Mouse (Mus musculus) small intestine, adult 2 months (tissue): ENCODE measurements at regions not wholly inside any gene's neighbourhood (a gene's known extent, or its start where the extent isn't known, plus 50 kb on each side); places are given as distances from the start of the nearest gene placed in this dataset.

Source experiments
- H3K27ac ChIP-seq: fragments of 200-500 bp; 2 replicates; pipeline ENCODE4 v1.5.1; 2012; ENCODE audit warnings: low read depth, low read length, control low read depth, inconsistent platforms; ENCODE audit not compliant: insufficient read depth
- H3K27me3 ChIP-seq: fragments of 200-500 bp; 2 replicates; pipeline ENCODE4 v1.6.1; 2012; ENCODE audit warnings: mild to moderate bottlenecking, moderate library complexity, low read length, inconsistent platforms; ENCODE audit not compliant: control insufficient read depth, insufficient read depth
- H3K36me3 ChIP-seq: fragments of 200-500 bp; 2 replicates; pipeline ENCODE4 v1.6.1; 2012; ENCODE audit warnings: mild to moderate bottlenecking, low read length, control low read depth, inconsistent platforms; ENCODE audit not compliant: control insufficient read depth, insufficient read depth
- H3K4me1 ChIP-seq: fragments of 200-500 bp; 2 replicates; pipeline ENCODE4 v1.6.1; 2012; ENCODE audit warnings: low read length, inconsistent platforms, mixed read lengths; ENCODE audit not compliant: control insufficient read depth, insufficient read depth, insufficient read length
- H3K4me3 ChIP-seq: fragments of 200-500 bp; 2 replicates; pipeline ENCODE4 v1.5.1; 2012; ENCODE audit warnings: low read depth, mild to moderate bottlenecking, control low read depth, inconsistent platforms, low read length, moderate library complexity
- CTCF ChIP-seq: fragments of 200-500 bp; IDR thresholded peaks from 2 replicates; pipeline ENCODE4 v1.5.1; 2012; ENCODE audit warnings: low read depth, mild to moderate bottlenecking, control low read depth, inconsistent platforms, low read length, moderate library complexity, mixed read lengths; ENCODE audit not compliant: insufficient replicate concordance, insufficient read length; ENCODE audit errors: extremely low read depth
- POLR2A ChIP-seq: fragments of 200-500 bp; IDR thresholded peaks from 2 replicates; pipeline ENCODE4 v1.6.1; 2012; ENCODE audit warnings: low read depth, mild to moderate bottlenecking, control low read depth, inconsistent platforms, low read length, moderate library complexity
- WGBS: fragments of 180-500 bp; shearing (Covaris S2); methylation state at CpG from one replicate; pipeline ENCODE4 v1.1.7; 2018; 5-methylcytosine and 5-hydroxymethylcytosine counted together

DNA sequence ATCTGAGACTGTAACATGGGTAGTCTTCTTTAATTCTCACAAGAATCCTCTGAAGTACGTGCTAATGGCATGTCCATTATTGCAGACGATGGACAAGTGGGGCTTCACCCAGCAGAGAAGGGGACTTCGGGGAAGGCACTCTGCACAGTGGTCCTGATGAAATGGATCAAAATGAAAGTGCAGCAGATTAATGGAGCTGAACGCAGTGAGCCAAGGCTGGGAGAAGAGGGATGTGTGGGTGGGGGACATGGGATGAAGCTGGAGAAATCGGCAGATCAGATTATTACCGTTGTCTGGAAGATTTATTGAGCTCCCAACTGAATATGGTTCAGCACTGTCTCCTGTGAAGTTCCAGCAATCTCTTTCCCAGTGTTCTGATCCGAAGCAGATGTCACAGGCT lies 143.9 kb downstream of the Slc30a10 start:
- TF ChIP-seq CTCF (no peak), POLR2A (no peak)
- Histone ChIP-seq H3K36me3 (no peaks in the 10 kb centered on the region), H3K27me3 (no peaks in the 10 kb centered on the region), H3K27ac (no peak overlapping the region), H3K4me1 (no peaks in the 10 kb centered on the region), H3K4me3 (no peak overlapping the region)
- WGBS: 90% methylated on average over 7 of the region's 7 CpGs

DNA sequence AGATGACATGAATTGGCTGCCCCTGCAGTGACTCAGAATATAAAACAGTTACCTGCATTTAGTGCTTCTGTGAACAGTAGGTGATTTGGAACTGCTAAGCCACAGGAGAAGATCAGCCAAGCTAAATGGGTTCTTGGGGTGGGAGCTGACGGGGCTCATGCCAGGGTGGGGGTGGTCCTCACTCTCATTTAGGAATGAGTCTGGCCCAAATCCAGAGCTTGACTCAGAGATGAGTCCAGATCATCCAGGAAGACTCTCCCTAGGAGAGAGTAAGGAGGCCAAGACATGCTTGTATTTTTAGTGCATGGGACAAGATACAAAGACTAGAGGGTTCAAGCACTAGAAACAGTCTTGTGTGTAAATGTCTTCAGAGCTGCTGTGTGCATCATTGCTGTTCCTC lies 146.5 kb downstream of the Slc30a10 start:
- Histone ChIP-seq H3K4me1 (no peaks in the 10 kb centered on the region), H3K36me3 (no peaks in the 10 kb centered on the region), H3K27ac (no peak overlapping the region), H3K27me3 (no peaks in the 10 kb centered on the region), H3K4me3 (no peak overlapping the region)
- TF ChIP-seq CTCF: no peak
- no peak for TF ChIP-seq POLR2A
- WGBS: 93% methylated on average over 1 of the region's 1 CpGs

DNA sequence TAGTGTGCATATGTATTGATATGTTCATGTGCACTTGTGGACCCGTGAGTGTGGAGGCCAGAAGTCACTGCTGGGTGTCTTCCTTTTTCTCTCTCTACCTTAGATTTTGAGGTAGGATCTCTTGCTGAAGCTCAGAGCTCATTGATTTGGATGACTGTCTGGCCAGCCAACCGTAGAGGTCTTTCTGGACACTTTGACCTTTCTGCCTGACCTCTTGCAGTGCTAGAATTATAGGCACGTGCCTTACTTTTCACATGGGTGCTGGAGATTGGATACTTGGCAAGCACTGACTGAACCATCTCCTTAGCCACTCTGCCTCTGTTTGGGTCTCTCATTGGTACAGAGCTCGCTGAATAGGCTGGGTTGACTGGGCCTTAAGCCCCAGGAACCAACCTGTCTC lies 151.3 kb downstream of the Slc30a10 start:
- no peak overlapping the region for H3K27ac ChIP-seq
- peaks cover 13% of the 10 kb centered on the region; the same call in 1 of the 2 replicates for H3K4me1 ChIP-seq
- H3K27me3 ChIP-seq: no peaks in the 10 kb centered on the region
- no peaks in the 10 kb centered on the region for H3K36me3 ChIP-seq
- no peak overlapping the region for H3K4me3 ChIP-seq
- TF ChIP-seq CTCF (no peak), POLR2A (no peak)
- WGBS: 90% methylated on average over 4 of the region's 4 CpGs

DNA sequence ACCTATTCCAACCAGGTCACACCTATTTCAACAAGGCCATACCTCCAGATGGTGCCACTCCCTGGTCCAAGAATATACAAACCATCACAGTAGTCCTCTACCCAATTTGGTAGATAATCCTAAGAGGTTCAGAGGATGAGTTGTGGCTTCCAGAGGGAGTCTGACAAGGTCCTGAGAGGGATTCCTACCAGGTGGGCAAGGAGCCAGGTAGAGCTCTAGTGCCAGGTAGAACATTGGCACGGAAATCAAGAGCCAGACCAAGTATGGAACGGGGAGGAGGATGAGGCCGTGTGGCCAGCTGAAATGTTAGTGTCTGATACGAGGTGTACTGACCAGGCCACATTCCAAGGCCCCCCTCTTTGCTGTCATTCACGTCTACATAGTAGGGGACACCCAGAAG lies 153.0 kb downstream of the Slc30a10 start:
- no peak overlapping the region for H3K4me3 ChIP-seq
- 47% methylated on average over 5 of the region's 5 CpGs for WGBS
- H3K27me3 ChIP-seq: no peaks in the 10 kb centered on the region
- no peak overlapping the region for H3K27ac ChIP-seq
- no peaks in the 10 kb centered on the region for H3K36me3 ChIP-seq
- peaks cover 15% of the 10 kb centered on the region; the same call in 1 of the 2 replicates for H3K4me1 ChIP-seq
- no peak for TF ChIP-seq CTCF

DNA sequence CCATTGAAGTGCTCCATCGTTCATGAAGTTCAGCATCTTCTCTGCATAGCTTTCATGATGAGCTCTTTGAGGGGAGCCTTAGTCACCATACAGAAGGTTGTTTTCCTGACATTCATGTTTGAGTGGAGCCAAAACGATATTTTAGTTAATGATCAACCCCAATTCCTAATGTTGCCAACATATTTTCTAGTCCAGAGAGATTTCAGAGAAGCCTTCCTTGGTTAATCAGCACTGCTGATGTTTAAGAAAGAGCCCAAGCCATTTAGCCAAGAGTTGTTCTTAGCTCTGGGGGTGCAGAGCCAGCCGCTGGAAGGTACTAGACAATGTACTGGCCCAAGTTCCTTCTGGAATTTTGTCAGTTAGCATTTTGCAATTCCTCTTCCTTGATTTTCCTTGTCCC lies 153.8 kb downstream of the Slc30a10 start:
- H3K27me3 ChIP-seq: no peaks in the 10 kb centered on the region
- no peak overlapping the region for H3K4me3 ChIP-seq
- no peak overlapping the region for H3K27ac ChIP-seq
- H3K36me3 ChIP-seq: no peaks in the 10 kb centered on the region
- TF ChIP-seq POLR2A (no peak), CTCF (no peak)
- H3K4me1 ChIP-seq: peaks cover 19% of the 10 kb centered on the region; the same call in 1 of the 2 replicates
- 25% methylated on average over 3 of the region's 3 CpGs for WGBS

DNA sequence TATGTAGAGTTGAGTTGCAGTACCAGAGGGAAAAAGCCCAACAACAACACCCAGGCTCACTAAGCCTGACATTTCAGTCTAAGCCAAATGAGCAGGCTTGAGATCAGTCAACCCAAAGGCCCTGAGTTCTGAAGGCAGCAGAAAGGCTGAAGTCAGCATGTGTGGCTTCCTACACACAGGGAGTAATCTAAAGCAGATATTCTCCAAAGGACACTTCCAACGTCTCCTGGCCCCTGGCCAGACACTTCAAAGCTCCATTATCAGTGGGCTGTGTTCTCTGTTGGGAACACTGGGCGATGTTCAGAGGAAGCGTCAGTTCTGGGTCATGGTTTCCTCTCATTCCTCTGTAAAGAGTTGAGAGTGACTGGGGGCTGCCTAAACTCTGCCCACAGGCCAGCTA lies 155.9 kb downstream of the Slc30a10 start:
- Histone ChIP-seq H3K27ac (peak overlapping the region; percentile 95), H3K4me3 (no peak overlapping the region), H3K4me1 (peaks cover 21% of the 10 kb centered on the region; the same call in 1 of the 2 replicates), H3K27me3 (no peaks in the 10 kb centered on the region), H3K36me3 (no peaks in the 10 kb centered on the region)
- 29% methylated on average over 3 of the region's 3 CpGs for WGBS
- TF ChIP-seq POLR2A (no peak), CTCF (no peak)

DNA sequence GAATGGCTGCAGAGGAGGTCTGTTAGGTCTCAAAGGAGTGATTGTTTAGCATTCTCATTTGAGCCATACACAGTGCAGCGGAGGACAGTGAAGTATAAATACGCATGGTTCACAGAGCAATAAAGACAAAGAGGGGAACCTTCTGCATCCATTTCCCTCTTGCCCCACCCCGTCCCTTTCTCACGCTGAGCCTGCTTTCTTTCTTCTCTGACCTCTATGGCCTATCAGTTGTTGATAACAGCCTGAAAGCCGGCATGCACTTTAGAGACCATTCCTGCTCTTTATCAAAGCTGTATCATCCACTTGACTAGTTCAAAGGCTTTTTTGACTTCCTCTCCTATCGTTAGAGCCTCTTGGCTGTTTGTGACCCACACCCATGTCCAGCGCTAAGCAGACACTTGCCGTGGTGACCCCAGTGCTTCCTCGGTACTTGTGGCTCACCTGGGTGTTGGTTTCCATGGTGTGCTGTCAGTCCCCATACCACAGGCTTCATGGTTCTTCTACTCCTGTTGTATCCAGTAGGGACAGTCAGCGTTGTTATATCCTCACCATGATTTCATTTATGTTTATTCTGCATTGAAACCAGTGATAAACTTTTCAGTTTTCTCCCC lies 161.3 kb downstream of the Slc30a10 start:
- no peak for TF ChIP-seq POLR2A
- no peak for TF ChIP-seq CTCF
- Histone ChIP-seq H3K27me3 (no peaks in the 10 kb centered on the region), H3K36me3 (no peaks in the 10 kb centered on the region), H3K4me1 (peaks cover 14% of the 10 kb centered on the region; the same call in 1 of the 2 replicates), H3K4me3 (no peak overlapping the region), H3K27ac (peak overlapping the region; percentile 40; the same call in 1 of the 2 replicates)
- 14% methylated on average over 10 of the region's 10 CpGs for WGBS

DNA sequence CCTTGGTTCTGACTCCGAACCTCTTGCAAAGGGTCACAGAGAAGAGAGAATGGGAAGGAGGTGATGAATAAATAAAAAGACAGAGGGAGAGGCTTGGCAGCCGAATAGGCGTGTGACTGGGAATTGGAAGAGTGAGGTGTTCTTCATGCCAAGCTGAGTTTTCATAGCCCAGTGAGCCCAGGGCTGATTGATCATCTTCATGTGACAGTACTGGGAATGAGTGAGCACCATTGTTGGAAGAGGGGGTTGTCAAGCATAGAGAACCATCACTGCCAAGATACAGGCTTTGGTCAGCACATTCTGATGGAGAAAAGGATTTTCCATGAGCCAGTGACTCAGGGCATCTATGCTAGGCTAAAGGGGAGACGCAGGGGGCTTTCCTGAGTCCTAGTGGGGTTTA lies 163.0 kb downstream of the Slc30a10 start:
- WGBS: 67% methylated on average over 4 of the region's 4 CpGs

More for the DNA sequence above, 163.0 kb downstream of the Slc30a10 start:
- no peaks in the 10 kb centered on the region for H3K36me3 ChIP-seq
- H3K27ac ChIP-seq: no peak overlapping the region
- peaks cover 11% of the 10 kb centered on the region; the same call in 1 of the 2 replicates for H3K4me1 ChIP-seq
- TF ChIP-seq CTCF (no peak), POLR2A (no peak)
- H3K4me3 ChIP-seq: no peak overlapping the region
- no peaks in the 10 kb centered on the region for H3K27me3 ChIP-seq
